Mouse (Mus musculus) lung, embryonic 16.5 days (tissue): Measurements from ENCODE around the gene Ids. TPM values are rescaled to one million over a fixed set of nuclear protein-coding genes. Genes with fewer than 3 reads are reported as not detected.
"Not testable (repeated sequence)": the region's sequence is repeated elsewhere in the genome, so short reads cannot be mapped to it uniquely, and the experiment has no call there.

Source experiments
- ATAC-seq: fragments of 200-750 bp; cut with Nextera tagmentation; 2 replicates; pipeline ENCODE4 v1.8.0; 2017; ENCODE audit warnings: low read depth, mild to moderate bottlenecking, moderate library complexity
- H3K27ac ChIP-seq: fragments of 300-500 bp; sonication (generic); 2 replicates; pipeline ENCODE4 v1.5.1; 2014; ENCODE audit warnings: mild to moderate bottlenecking, control low read depth, low read length
- H3K27me3 ChIP-seq: fragments of 300-500 bp; sonication (generic); 2 replicates; pipeline ENCODE4 v1.6.1; 2014; ENCODE audit warnings: low read depth, low read length, mixed read lengths; ENCODE audit not compliant: control insufficient read depth, insufficient read depth
- H3K36me3 ChIP-seq: fragments of 300-500 bp; sonication (generic); 2 replicates; pipeline ENCODE4 v1.6.1; 2014; ENCODE audit warnings: low read length; ENCODE audit not compliant: control insufficient read depth, insufficient read depth
- H3K4me1 ChIP-seq: fragments of 300-500 bp; sonication (generic); replicated peaks from 2 replicates; pipeline ENCODE4 v1.6.1; 2014; ENCODE audit warnings: low read length, mixed read lengths; ENCODE audit not compliant: control insufficient read depth, insufficient read depth
- H3K4me2 ChIP-seq: fragments of 300-500 bp; sonication (generic); 2 replicates; pipeline ENCODE4 v1.6.1; 2014; ENCODE audit warnings: low read depth, low read length, control low read depth
- H3K4me3 ChIP-seq: fragments of 300-500 bp; sonication (generic); 2 replicates; pipeline ENCODE4 v1.5.1; 2014; ENCODE audit warnings: mild to moderate bottlenecking, low read length, control low read depth
- H3K9ac ChIP-seq: fragments of 300-500 bp; sonication (generic); 2 replicates; pipeline ENCODE4 v1.6.1; 2014; ENCODE audit warnings: low read length, control low read depth
- H3K9me3 ChIP-seq: fragments of 300-500 bp; sonication (generic); 2 replicates; pipeline ENCODE4 v1.6.1; 2016; ENCODE audit warnings: low read length; ENCODE audit not compliant: control insufficient read depth
- WGBS: fragments of 180-500 bp; shearing (Covaris S2); extraction: QIAGEN DNeasy Blood & Tissue Kit; methylation state at CpG from one replicate; pipeline ENCODE4 v1.1.7; 2014; 5-methylcytosine and 5-hydroxymethylcytosine counted together
- polyA plus RNA-seq: library from polyadenylated mRNA; unstranded; fragments of >200 nt; fragmentation: Nextera tagmentation; extraction: Ambion mirVana; gene quantifications from 2 replicates; pipeline ENCODE4 v1.2.1, GENCODE M21; 2015

Ids gene
- 2.6 and 2.7 TPM in 2 replicates for polyA plus RNA-seq

DNA sequence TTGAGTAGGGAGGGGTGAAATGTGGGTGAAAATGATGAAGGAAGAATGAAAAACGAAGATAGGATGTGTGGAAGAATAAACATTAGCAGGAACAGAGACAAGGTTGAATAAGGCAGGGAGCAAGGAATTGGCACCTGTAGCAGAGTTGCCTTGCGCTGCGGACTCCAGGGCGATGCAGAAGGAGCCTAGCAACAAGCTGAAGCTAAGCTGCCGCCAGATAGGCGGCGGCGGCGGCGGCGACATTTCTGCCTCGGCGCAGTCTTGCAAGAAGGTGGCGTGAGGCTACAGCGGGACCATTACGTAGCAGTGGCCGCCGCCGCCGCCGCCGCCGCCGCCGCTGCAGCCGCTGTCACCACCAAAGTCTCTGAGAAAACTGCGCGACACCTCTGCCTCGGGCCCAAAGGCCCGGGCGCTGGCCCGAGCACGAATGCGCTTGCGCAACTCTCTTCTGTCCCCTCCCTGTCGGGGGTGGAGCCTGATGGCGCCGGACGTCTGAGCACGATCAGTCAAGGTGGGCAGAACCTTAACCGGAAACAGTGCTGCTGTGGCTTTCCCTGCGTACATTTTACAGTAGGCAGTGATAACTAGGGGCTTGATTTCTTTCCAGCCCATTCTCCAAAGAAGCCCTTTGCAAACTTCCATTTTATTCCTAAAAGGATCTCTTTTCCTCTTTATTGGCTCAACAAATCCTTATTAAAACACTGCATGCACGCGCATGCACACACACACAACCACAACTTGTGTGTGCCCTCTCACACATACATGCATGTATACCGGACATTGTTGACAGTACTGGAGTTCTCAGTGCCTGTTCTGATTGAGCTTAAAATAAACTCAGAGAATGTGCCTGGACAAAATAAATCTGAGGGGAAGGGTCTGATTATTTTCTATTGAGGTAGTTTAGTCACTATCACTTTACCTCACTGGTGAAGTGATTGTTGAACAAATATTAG is at the start of gene Ids:
Ids (minus strand) TSS at position 424 of the 953 bp plus-strand sequence.
- ATAC-seq, result peak; percentile 98
- peak within 1 kb of the TSS; percentile 56 for H3K4me3 ChIP-seq
- no peaks in the 10 kb centered on the region for H3K27me3 ChIP-seq
- H3K36me3 ChIP-seq, result no peaks in the 10 kb centered on the region; the same call in 1 of the 2 replicates
- H3K27ac ChIP-seq, result peak within 1 kb of the TSS; percentile 57
- H3K4me1 ChIP-seq, result 0 out of 2 replicates have a peak, but pooled peaks cover 2% of the 10 kb centered on the region
- peak within 1 kb of the TSS; percentile 68 for H3K9ac ChIP-seq
- no peaks in the 10 kb centered on the region for H3K9me3 ChIP-seq
- WGBS, result 17% methylated on average over 28 of the region's 45 CpGs
- peak within 1 kb of the TSS; percentile 63 for H3K4me2 ChIP-seq

DNA sequence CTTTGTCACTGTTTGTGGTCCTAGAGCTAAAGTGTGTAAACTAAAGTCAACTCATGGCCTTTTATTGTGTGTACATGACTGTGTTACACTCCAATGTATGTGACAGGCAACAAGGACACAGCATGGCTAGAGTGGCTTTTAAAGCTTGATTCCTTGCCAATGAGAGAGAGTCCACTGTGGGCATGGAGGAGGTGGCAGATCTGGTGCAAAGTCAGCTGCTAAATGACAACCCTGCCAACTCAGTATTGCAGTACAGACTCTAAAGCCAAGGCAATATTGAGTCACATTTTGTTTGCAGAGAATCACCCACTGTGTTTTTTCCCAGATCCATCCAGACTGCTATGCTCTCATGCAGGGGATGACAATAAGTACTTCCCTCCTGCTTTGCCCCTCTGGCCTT is 27.8 kb upstream of the Ids start:
- ATAC-seq, H3K4me1 ChIP-seq, H3K4me3 ChIP-seq, H3K36me3 ChIP-seq, H3K27ac ChIP-seq, H3K4me2 ChIP-seq, H3K9me3 ChIP-seq, H3K9ac ChIP-seq, H3K27me3 ChIP-seq: not testable (repeated sequence)

DNA sequence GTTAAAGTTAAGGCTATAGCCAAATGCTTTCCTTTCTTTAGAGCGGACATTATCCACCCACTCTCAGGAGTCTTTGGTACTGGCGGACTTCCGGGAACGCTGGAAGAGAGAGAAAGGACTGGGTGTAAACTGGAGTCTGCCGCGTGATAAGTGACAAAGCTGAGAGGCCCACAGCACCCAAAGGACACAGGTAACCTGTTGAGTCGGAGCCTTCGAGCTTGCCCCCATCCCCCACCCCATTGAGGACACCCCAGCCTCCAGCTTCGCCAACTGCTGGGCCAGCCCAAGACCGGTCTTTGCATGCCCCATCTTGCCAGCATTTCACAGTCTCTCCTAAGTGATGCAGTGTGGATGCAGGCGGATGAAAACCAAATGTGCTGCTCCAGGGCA is 21.1 kb upstream of the Ids start:
- H3K9ac ChIP-seq, result peak overlapping the region; percentile 70
- no peaks in the 10 kb centered on the region for H3K27me3 ChIP-seq
- peak overlapping the region; percentile 61 for H3K4me3 ChIP-seq
- no peaks in the 10 kb centered on the region for H3K9me3 ChIP-seq
- 10% methylated on average over 11 of the region's 11 CpGs for WGBS
- peak; percentile 54 for ATAC-seq
- peak overlapping the region; percentile 82 for H3K27ac ChIP-seq
- peak overlapping the region; percentile 47 for H3K4me2 ChIP-seq
- peaks cover 3% of the 10 kb centered on the region; the same call in 1 of the 2 replicates for H3K36me3 ChIP-seq
- no peaks in the 10 kb centered on the region for H3K4me1 ChIP-seq

DNA sequence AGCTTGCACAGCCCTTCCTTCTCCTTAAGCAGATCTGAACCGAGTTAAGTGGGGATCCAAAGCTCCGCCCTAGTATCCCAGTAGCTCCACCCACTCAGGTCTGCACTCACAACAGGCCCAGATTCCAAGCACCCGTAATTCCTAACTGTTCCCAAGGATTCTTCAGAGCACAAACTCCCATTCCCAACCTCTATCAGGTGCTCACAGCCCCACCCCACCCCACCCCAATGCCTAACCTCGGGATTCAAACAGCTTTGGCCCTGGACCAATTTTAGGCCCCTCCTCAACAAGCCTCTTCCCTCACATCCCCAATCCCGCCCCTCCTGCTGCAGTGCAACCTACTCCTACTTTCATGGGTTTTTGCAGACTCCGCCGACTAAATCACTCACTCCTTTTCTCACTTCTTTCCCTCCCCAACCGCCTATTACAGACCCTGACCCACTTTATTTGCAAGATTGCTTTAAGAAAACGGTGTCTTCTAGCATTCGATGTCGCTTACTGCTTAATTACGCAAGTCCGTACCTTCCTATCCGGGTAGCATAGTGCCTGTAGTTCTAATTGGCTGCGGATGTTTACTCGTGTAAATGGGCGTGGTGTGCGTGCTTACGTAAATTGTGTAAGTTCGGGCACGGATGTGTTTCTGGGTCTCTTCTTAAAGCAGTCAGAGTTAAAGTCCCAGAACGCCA is 20.5 kb upstream of the Ids start, which contains the start of gene 1110012L19Rik:
1110012L19Rik (plus strand) TSS at position 602 of the 686 bp plus-strand sequence.
- Histone ChIP-seq H3K4me1 (no peaks in the 10 kb centered on the region), H3K4me3 (peak within 1 kb of the TSS; percentile 61), H3K27ac (peak within 1 kb of the TSS; percentile 82), H3K9ac (peak within 1 kb of the TSS; percentile 70), H3K4me2 (peak within 1 kb of the TSS; percentile 49), H3K9me3 (no peaks in the 10 kb centered on the region), H3K36me3 (peaks cover 3% of the 10 kb centered on the region; the same call in 1 of the 2 replicates), H3K27me3 (no peaks in the 10 kb centered on the region)
- 14% methylated on average over 22 of the region's 22 CpGs for WGBS
- peak; percentile 97 for ATAC-seq

DNA sequence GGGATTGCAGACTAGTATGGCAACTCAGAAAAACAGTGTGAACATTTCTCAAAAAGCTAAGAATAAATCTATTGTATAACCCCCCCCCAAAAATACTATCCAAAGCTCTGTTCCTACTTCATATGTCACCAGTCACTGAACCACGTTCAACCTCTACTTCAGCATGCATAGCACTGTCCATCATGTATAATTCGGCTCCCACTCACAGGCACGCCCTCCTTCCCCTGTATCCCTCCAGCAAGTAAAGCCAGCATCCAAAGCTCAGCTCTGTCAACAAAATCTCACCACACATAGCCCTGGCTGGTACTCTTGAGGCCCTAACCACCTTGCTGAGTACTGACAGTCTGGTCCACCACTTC is 20.0 kb upstream of the Ids start:
- 47% methylated on average over 3 of the region's 3 CpGs for WGBS
- Histone ChIP-seq H3K9ac (peak overlapping the region; percentile 70), H3K4me3 (peak overlapping the region; percentile 61), H3K9me3 (no peaks in the 10 kb centered on the region), H3K36me3 (peaks cover 3% of the 10 kb centered on the region; the same call in 1 of the 2 replicates), H3K27ac (no peak overlapping the region; the same call in 1 of the 2 replicates), H3K4me2 (peak overlapping the region; percentile 49), H3K4me1 (no peaks in the 10 kb centered on the region), H3K27me3 (no peaks in the 10 kb centered on the region)
- ATAC-seq, result no peak

- H3K9me3 ChIP-seq, H3K4me3 ChIP-seq, H3K4me2 ChIP-seq, H3K27me3 ChIP-seq, ATAC-seq, H3K36me3 ChIP-seq, H3K9ac ChIP-seq, H3K4me1 ChIP-seq, H3K27ac ChIP-seq: not testable (repeated sequence)
- WGBS, result 61% methylated on average over 4 of the region's 6 CpGs
Measured at GRCm38 (mm10) chrX:70374469-70375110, 9.7 kb upstream of the Ids start.

GRCm38 (mm10) chrX:70369758-70370157 is 4.9 kb upstream of the Ids start:
- H3K27ac ChIP-seq, H3K4me3 ChIP-seq, H3K36me3 ChIP-seq, H3K4me2 ChIP-seq, ATAC-seq, H3K9me3 ChIP-seq, H3K27me3 ChIP-seq, H3K4me1 ChIP-seq, H3K9ac ChIP-seq: not testable (repeated sequence)
- WGBS, result 0% methylated on average over 1 of the region's 6 CpGs

DNA sequence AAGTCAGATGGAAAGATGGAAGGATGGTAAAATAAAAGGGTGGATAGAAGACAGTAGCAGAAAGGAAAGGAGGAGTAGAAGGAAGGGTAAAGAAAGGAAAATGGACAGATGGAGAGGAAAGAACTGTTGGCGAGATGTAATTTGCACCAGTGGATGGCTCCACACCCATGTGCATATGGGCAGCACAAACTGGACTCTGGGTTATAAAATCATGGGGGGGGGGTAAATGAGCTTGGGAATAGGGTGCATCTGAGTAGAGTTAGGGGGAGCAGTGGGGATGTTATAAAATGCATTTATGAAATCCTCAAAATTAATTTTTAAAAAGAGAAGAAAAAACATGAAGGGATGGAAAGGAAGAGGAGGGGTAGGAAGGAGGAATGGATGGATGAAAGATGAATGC is 682 bp downstream of the Ids start:
- no peaks in the 10 kb centered on the region for H3K27me3 ChIP-seq
- H3K4me1 ChIP-seq, result 0 out of 2 replicates have a peak, but pooled peaks cover 2% of the 10 kb centered on the region
- H3K9me3 ChIP-seq, result no peaks in the 10 kb centered on the region
- WGBS, result 87% methylated on average over 1 of the region's 1 CpGs
- H3K9ac ChIP-seq, result peak overlapping the region; percentile 68
- no peak overlapping the region for H3K27ac ChIP-seq
- H3K4me3 ChIP-seq, result peak overlapping the region; percentile 56
- ATAC-seq, result no peak
- H3K4me2 ChIP-seq, result peak overlapping the region; percentile 63
- no peaks in the 10 kb centered on the region; the same call in 1 of the 2 replicates for H3K36me3 ChIP-seq
